Mouse (Mus musculus) heart, adult 2 months (tissue): Measurements from ENCODE around the gene Eddm3b. TPM values are rescaled to one million over a fixed set of nuclear protein-coding genes. Genes with fewer than 3 reads are reported as not detected.
"Not testable (repeated sequence)": the region's sequence is repeated elsewhere in the genome, so short reads cannot be mapped to it uniquely, and the experiment has no call there.

Experiments used
- DNase-seq, 2 experiments: peaks; one replicate each; pipeline ENCODE4 v3.0.0; 2021
- H3K27ac ChIP-seq: fragments of 200-600 bp; 2 replicates; pipeline ENCODE4 v1.8.1; 2022
- H3K27me3 ChIP-seq: fragments of 200-500 bp; 2 replicates; pipeline ENCODE4 v1.6.1; 2012; ENCODE audit warnings: mild to moderate bottlenecking, low read length, inconsistent platforms, mixed read lengths; ENCODE audit not compliant: control insufficient read depth, insufficient read depth
- H3K36me3 ChIP-seq: fragments of 200-500 bp; 2 replicates; pipeline ENCODE4 v1.6.1; 2012; ENCODE audit warnings: low read length, inconsistent platforms; ENCODE audit not compliant: control insufficient read depth, insufficient read depth
- H3K4me1 ChIP-seq: fragments of 200-500 bp; 2 replicates; pipeline ENCODE4 v1.6.1; 2011; ENCODE audit warnings: low read length; ENCODE audit not compliant: control insufficient read depth, insufficient read depth
- H3K4me3 ChIP-seq: fragments of 200-600 bp; 2 replicates; pipeline ENCODE4 v1.8.1; 2022
- H3K79me2 ChIP-seq: fragments of 200-500 bp; replicated peaks from 2 replicates; pipeline ENCODE4 v1.6.1; 2012; ENCODE audit warnings: mild to moderate bottlenecking, inconsistent platforms, low read length, moderate library complexity, mixed read lengths; ENCODE audit not compliant: control insufficient read depth, insufficient read depth
- H3K9ac ChIP-seq: fragments of 200-500 bp; 2 replicates; pipeline ENCODE4 v1.6.1; 2012; ENCODE audit warnings: low read depth, mild to moderate bottlenecking, control low read depth, inconsistent platforms, low read length, mixed read lengths
- CTCF ChIP-seq: fragments of 200-600 bp; IDR thresholded peaks from 2 replicates; pipeline ENCODE4 v1.8.1; 2022; ENCODE audit warnings: antibody characterized with exemption, mild to moderate bottlenecking, moderate library complexity
- EP300 ChIP-seq: fragments of 200-500 bp; IDR thresholded peaks from 2 replicates; pipeline ENCODE4 v1.6.1; 2011; ENCODE audit warnings: low read depth, low read length, control low read depth; ENCODE audit not compliant: insufficient read depth
- POLR2A ChIP-seq: fragments of 200-500 bp; IDR thresholded peaks from 2 replicates; pipeline ENCODE4 v1.6.1; 2011; ENCODE audit warnings: mild to moderate bottlenecking, low read depth, low read length, control low read depth; ENCODE audit not compliant: insufficient read depth
- WGBS: fragments of 180-500 bp; shearing (Covaris S2); methylation state at CpG from one replicate; pipeline ENCODE4 v1.1.7; 2018; 5-methylcytosine and 5-hydroxymethylcytosine counted together
- intact Hi-C: fragments of 180-260 bp; cut with DNase I; formaldehyde crosslinking; loops from one replicate; pipeline ENCODE4 v1.15.1; 2025
- polyA plus RNA-seq: library from polyadenylated mRNA; depleted of rRNA; stranded (reverse); fragments of >200 nt; gene quantifications from 2 replicates; pipeline ENCODE4 v1.2.3, GENCODE M21; 2012; rRNA removed
- total RNA-seq, 2 experiments: library from RNA; stranded (reverse); gene quantifications; 2 replicates each; pipeline ENCODE4 v1.2.3; 2021

The Eddm3b gene
- total and polyA plus RNA-seq, 3 experiments = not detected

DNA sequence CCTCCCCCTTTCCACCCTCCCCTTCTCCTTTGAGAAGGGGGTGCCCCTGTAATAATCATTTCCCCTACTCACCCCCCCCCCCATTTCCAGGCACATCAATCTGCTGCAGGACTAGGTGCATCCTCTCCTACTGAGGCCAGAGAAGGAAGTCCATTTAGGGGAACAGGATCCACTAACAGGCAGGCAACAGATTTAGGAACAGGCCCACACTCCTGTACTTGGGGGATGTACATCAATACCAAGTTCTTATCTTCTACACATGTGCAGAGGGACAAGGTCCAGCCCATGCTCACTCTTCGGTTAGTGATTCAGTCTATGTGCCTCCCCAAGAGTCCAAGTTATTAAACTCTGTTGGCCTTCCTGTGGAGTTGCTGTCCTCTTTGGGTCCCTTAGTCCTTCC, 42.8 kb downstream of the Eddm3b start:
- Histone ChIP-seq H3K4me1 (no peaks in the 10 kb centered on the region), H3K27ac (no peak overlapping the region), H3K79me2 (no peaks in the 10 kb centered on the region), H3K4me3 (no peak overlapping the region), H3K36me3 (no peaks in the 10 kb centered on the region), H3K9ac (no peak overlapping the region), H3K27me3 (no peaks in the 10 kb centered on the region)
- 94% methylated on average over 1 of the region's 1 CpGs for WGBS
- no peak for TF ChIP-seq POLR2A
- TF ChIP-seq CTCF = no peak
- no peak for TF ChIP-seq EP300
- DNase-seq = no peak
- intact Hi-C loops = no loop called here

DNA sequence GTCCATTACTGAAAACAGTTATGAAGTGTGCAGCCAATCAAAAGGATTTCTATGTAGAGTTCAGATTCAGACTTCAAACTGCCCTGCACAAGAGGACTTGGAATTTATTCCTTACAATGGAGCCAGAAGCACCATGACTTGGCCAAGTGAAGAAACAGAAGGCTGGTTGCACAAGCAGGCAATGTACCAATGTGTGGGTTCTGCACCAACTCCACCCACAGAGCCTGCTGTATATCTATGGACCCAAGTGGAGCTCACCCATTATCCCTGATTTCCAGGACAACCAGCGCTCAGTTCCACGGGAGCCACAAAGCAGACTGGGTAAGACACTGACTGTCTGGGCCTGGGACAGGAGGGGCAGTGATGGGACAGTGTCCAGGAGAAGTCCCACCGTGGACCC, 47.8 kb downstream of the Eddm3b start, which contains the start of gene Rnase2b:
Gene Rnase2b (plus strand): TSS at position 285 of the 400 bp plus-strand sequence.
- not testable (repeated sequence) for H3K4me1 ChIP-seq

DNA sequence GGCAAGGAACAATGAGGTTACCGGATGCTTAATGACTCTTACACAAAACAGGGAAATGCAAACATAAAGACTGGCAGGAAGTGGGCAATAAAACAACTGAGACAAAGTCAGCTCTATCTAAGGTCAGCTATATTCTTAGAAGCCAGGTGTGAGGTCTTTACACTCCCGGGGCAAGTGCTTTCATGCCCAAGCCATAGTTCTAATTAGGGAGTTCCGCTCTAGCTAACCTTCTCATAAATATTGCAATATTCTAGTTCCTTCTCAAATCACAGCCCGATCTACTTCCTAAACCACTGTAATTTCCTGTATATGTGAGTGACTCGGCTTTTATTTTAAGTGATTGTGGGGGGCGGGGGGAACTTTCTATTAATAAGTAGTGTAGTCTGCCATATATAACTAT, 49.1 kb downstream of the Eddm3b start:
- intact Hi-C loops = loop anchor here (5.0 kb wide), 1 partner anchor 36 kb away; no protein-coding TSS in a partner anchor
- 62% methylated on average over 6 of the region's 6 CpGs for WGBS

More for the DNA sequence above, 47.8 kb downstream of the Eddm3b start, which contains the start of gene Rnase2b:
- not testable (repeated sequence) for DNase-seq, H3K4me3 ChIP-seq, H3K79me2 ChIP-seq, H3K36me3 ChIP-seq, H3K27ac ChIP-seq, H3K27me3 ChIP-seq, H3K9ac ChIP-seq
- 89% methylated on average over 3 of the region's 3 CpGs for WGBS
- intact Hi-C loops = loop anchor here (5.0 kb wide), 1 partner anchor 35 kb away; no protein-coding TSS in a partner anchor

DNA sequence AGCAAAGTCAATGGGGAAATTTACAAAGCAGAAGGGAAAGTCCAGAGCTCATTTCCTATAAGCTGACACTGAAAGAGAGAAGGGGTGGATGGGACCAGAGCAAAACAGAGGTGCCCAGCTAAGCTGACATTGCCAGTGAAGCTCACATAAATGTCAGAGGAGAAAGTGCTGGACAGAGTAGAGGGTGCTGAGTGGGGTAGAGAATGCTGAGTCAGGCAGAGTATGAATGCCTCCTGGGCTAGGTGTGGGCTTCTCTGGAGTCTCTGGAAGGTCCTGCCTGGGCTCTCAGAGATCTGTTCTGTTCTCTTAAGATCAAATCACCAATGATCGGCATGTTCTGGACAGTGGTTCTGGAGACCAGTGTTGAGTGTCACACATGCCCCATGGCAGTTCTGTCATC, 51.2 kb downstream of the Eddm3b start:
- peaks cover 3% of the 10 kb centered on the region for H3K4me1 ChIP-seq
- H3K36me3 ChIP-seq = no peaks in the 10 kb centered on the region
- no peak overlapping the region for H3K9ac ChIP-seq
- no peaks in the 10 kb centered on the region for H3K27me3 ChIP-seq
- no peak overlapping the region for H3K27ac ChIP-seq
- DNase-seq = no peak
- TF ChIP-seq EP300 = no peak
- no peak for TF ChIP-seq CTCF
- TF ChIP-seq POLR2A = no peak
- WGBS = 93% methylated on average over 1 of the region's 1 CpGs
- no peak overlapping the region for H3K4me3 ChIP-seq
- no peaks in the 10 kb centered on the region for H3K79me2 ChIP-seq
- intact Hi-C loops = no loop called here

More for the DNA sequence above, 49.1 kb downstream of the Eddm3b start:
- H3K27me3 ChIP-seq, H3K36me3 ChIP-seq, H3K27ac ChIP-seq, H3K4me1 ChIP-seq, DNase-seq, H3K4me3 ChIP-seq, H3K79me2 ChIP-seq, H3K9ac ChIP-seq: not testable (repeated sequence)

- intact Hi-C loops = no loop called here
- TF ChIP-seq CTCF = no peak
- TF ChIP-seq POLR2A = no peak
- no peak for TF ChIP-seq EP300
- Histone ChIP-seq H3K27ac (no peak overlapping the region), H3K79me2 (no peaks in the 10 kb centered on the region), H3K27me3 (no peaks in the 10 kb centered on the region), H3K36me3 (no peaks in the 10 kb centered on the region), H3K4me3 (no peak overlapping the region), H3K4me1 (peaks cover 3% of the 10 kb centered on the region), H3K9ac (no peak overlapping the region)
- DNase-seq = no peak
Measured at GRCm38 (mm10) chr14:51166068-51166467, 51.8 kb downstream of the Eddm3b start.

Other genes with a start within 250 kb of the Eddm3b start
- 10 to 100 TPM; 10.1 to 12.2 TPM for gene Tep1, start 243.9 kb upstream of the Eddm3b start, total RNA-seq
- 11.9 and 14.7 TPM in 2 replicates for gene Tep1, start 243.9 kb upstream of the Eddm3b start, polyA plus RNA-seq
- 10 to 100 TPM; 22.3 to 25.8 TPM for gene Klhl33, start 216.9 kb upstream of the Eddm3b start, total RNA-seq
- 14.4 and 26.7 TPM in 2 replicates for gene Klhl33, start 216.9 kb upstream of the Eddm3b start, polyA plus RNA-seq
- 10 to 100 TPM; 67.8 to 70.5 TPM for gene Osgep, start 189.5 kb upstream of the Eddm3b start, total RNA-seq
- 84.2 and 89.0 TPM in 2 replicates for gene Osgep, start 189.5 kb upstream of the Eddm3b start, polyA plus RNA-seq
- gene Apex1, start 189.5 kb upstream of the Eddm3b start, total RNA-seq = 10 to 100 TPM; 23.2 to 27.4 TPM
- 18.8 and 31.6 TPM in 2 replicates for gene Apex1, start 189.5 kb upstream of the Eddm3b start, polyA plus RNA-seq
- 10 to 100 TPM; 18.6 to 27.8 TPM for gene Pip4p1, start 183.6 kb upstream of the Eddm3b start, total RNA-seq
- gene Pip4p1, start 183.6 kb upstream of the Eddm3b start, polyA plus RNA-seq = 30.5 and 54.4 TPM in 2 replicates
- gene Pnp, start 183.3 kb upstream of the Eddm3b start, total RNA-seq = 10 to 100 TPM; 14.4 to 18.1 TPM
- 17.2 and 25.4 TPM in 2 replicates for gene Pnp, start 183.3 kb upstream of the Eddm3b start, polyA plus RNA-seq
- gene Gm49342, start 169.9 kb upstream of the Eddm3b start, total RNA-seq = 10 to 100 TPM; 11.3 to 12.1 TPM
- gene Gm49342, start 169.9 kb upstream of the Eddm3b start, polyA plus RNA-seq = 13.4 and 23.4 TPM in 2 replicates
- gene Pnp2, start 158.4 kb upstream of the Eddm3b start, total RNA-seq = under 1 TPM; 0.52 to 0.75 TPM
- 0.53 and 1.1 TPM in 2 replicates for gene Pnp2, start 158.4 kb upstream of the Eddm3b start, polyA plus RNA-seq
- gene Rnase10, start 106.7 kb upstream of the Eddm3b start, total RNA-seq = under 1 TPM in 1 of 2 experiments, not detected in 1; 0.61 TPM
- gene Rnase10, start 106.7 kb upstream of the Eddm3b start, polyA plus RNA-seq = 0.21 and 0.38 TPM in 2 replicates
- gene Rnase9, start 72.6 kb upstream of the Eddm3b start, total RNA-seq = not detected
- not detected in 2 replicates for gene Rnase9, start 72.6 kb upstream of the Eddm3b start, polyA plus RNA-seq
- not detected for gene Rnase11, start 64.3 kb upstream of the Eddm3b start, total RNA-seq
- not detected in 2 replicates for gene Rnase11, start 64.3 kb upstream of the Eddm3b start, polyA plus RNA-seq
- gene Rnase12, start 56.8 kb upstream of the Eddm3b start, total RNA-seq = not detected
- gene Rnase12, start 56.8 kb upstream of the Eddm3b start, polyA plus RNA-seq = not detected in 2 replicates
- gene Olfr750, start 40.0 kb upstream of the Eddm3b start, total RNA-seq = not detected
- not detected in 2 replicates for gene Olfr750, start 40.0 kb upstream of the Eddm3b start, polyA plus RNA-seq
- gene Rnase4, start 23.3 kb upstream of the Eddm3b start, total RNA-seq = 10 to 100 TPM; 47.9 to 59.6 TPM
- 90.9 and 123 TPM in 2 replicates for gene Rnase4, start 23.3 kb upstream of the Eddm3b start, polyA plus RNA-seq
- 10 to 100 TPM in 1 of 2 experiments, 1 to 10 TPM in 1; 5.6 to 10.2 TPM for gene Ang, start 23.3 kb upstream of the Eddm3b start, total RNA-seq
- gene Ang, start 23.3 kb upstream of the Eddm3b start, polyA plus RNA-seq = 10.8 and 12.1 TPM in 2 replicates
- gene Rnase6, start 9.5 kb downstream of the Eddm3b start, total RNA-seq = under 1 TPM; 0.25 to 0.78 TPM
- 1.9 and 3.5 TPM in 2 replicates for gene Rnase6, start 9.5 kb downstream of the Eddm3b start, polyA plus RNA-seq
- under 1 TPM; 0.42 to 0.84 TPM for gene Rnase1, start 32.4 kb downstream of the Eddm3b start, total RNA-seq
- 0.53 and 0.76 TPM in 2 replicates for gene Rnase1, start 32.4 kb downstream of the Eddm3b start, polyA plus RNA-seq
- not detected for gene Rnase2b, start 47.8 kb downstream of the Eddm3b start, total RNA-seq
- not detected in 2 replicates for gene Rnase2b, start 47.8 kb downstream of the Eddm3b start, polyA plus RNA-seq
- gene Ang2, start 84.7 kb downstream of the Eddm3b start, total RNA-seq = not detected
- not detected in 2 replicates for gene Ang2, start 84.7 kb downstream of the Eddm3b start, polyA plus RNA-seq
- gene Ear14, start 89.0 kb downstream of the Eddm3b start, total RNA-seq = not detected
- not detected in 2 replicates for gene Ear14, start 89.0 kb downstream of the Eddm3b start, polyA plus RNA-seq
- gene Rnase2a, start 141.7 kb downstream of the Eddm3b start, total RNA-seq = under 1 TPM; 0.57 to 0.89 TPM
- not detected in 2 replicates for gene Rnase2a, start 141.7 kb downstream of the Eddm3b start, polyA plus RNA-seq
- gene Gm7247, start 247.3 kb downstream of the Eddm3b start, total RNA-seq = not detected
- gene Gm7247, start 247.3 kb downstream of the Eddm3b start, polyA plus RNA-seq = not detected in 2 replicates